Mouse (Mus musculus) left cerebral cortex, adult 8-10 months (tissue): ENCODE measurements around the gene Ldlrad3. TPM values are rescaled to one million over a fixed set of nuclear protein-coding genes. Genes with fewer than 3 reads are reported as not detected.

Source experiments
- DNase-seq, 2 experiments: peaks; one replicate each; pipeline ENCODE4 v3.0.0; 2022; ENCODE audit warnings: low spot score in 2 of 2
- total RNA-seq, 4 experiments: library from RNA; stranded (reverse); gene quantifications; 2 replicates each; pipeline ENCODE4 v1.2.4; 2022

Gene Ldlrad3
- total RNA-seq = 10 to 100 TPM; 11.3 to 12.5 (median 12.0) TPM

DNA sequence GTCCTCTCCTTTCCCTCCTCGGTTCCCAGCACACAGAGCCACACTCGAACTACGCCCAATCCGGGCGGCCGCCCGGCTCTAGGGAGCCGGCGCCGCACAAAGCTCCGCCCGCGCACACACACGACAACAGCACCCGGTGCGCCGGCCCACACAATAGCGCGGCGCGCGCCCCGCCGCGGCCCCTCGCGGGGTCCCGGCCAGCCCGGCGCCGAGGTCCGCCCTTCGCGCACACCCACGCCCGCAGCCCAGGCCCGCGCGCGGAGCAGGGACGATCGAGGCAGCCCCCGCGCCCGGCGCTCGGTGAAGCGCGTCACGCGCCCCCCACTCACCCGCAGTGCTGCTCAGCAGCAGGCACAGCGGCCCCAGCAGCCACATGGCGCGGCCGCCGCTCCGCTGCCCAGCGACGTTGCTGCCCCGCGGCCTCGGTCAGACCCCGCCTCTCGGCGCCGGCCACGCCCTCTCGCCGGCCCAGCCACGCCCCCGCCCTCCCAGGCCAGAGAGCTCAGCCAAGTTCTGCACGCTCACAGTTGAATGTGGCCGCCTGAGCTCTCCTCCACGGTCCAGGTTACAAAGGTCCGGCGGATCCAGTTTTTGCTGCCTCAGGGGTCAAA, at the start of gene Ldlrad3:
Gene Ldlrad3, minus strand, starts transcription at position 435 of the 611 bp plus-strand sequence.
- DNase-seq = peak; percentile 67 to 76

DNA sequence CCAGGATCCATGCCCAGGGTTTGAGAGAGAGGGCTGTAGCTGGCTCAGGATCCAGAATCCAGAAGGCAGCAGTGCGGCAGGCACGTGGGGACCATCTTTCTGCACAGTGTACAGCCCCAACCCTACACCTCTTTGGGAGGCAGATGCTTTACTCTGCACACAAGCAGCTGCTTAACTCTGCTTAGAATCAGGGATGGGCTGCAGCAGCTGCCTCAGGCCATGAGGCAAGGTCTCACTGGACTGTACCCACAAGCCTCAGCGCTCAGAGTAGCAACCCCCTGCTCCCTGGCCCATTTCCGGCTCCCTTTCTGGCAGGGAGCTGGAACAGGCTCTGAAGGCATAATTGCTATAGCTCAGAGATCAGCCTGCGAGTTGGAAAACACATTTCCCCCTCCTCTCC, 45.3 kb upstream of the Ldlrad3 start:
- no peak for DNase-seq

DNA sequence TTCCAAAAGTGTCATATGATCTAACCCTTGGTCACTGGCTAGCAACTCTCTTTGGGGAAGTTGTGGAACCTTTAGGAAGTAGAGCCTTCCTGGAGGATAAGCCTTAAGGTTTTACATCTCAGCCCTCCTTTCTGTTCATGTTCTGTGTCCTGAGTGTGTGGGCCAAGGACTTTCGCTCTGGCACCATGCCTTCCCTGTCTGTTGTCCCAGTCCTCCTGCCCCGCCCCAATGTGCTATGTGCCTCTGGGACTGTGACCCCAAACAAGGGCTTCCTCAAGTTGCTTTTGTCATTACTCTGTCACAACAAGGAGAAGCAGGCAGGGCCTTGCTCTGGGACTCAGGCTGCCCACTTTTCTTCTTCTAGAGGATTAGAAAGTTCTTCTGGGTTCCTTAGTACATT, 42.9 kb upstream of the Ldlrad3 start:
- DNase-seq = no peak

DNA sequence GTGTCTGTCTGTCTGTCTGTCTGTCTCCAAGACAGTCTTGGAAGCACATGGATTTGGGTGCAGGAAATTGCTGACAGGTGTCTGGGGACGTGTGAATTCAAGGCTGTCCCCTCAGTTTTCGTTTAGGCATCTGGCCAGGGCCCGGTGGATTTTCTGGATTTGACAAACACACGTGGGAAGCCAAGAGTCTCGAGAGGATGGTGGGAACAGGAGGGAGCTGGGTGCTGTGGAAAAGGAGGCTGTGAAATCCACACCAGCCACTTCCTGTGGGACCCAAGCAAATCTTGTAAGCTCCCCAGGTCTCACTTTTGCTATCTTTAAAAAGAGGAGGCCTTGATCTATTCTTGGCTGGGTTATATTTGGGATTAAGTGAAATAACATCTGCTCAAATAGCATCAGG, 42.1 kb upstream of the Ldlrad3 start:
- DNase-seq = no peak

DNA sequence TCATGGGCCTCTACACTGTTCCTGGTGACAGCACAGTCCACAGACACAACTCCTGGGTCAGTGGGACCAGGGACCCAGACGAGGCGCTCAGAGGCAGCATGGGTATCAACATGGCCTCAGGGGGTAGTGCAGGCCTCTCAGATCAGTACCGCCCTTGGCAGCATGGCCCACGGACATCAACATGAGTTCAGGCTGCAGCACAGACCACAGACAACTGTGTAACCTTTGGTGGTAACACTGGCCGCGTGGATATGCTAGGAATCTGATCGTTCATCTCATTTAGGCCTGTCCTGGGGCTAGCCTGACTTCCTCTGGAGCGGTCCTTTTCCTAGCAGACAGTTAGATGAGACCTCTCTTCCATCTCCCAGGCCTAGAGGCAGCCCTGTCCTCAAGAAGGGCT, 41.7 kb upstream of the Ldlrad3 start:
- no peak for DNase-seq

DNA sequence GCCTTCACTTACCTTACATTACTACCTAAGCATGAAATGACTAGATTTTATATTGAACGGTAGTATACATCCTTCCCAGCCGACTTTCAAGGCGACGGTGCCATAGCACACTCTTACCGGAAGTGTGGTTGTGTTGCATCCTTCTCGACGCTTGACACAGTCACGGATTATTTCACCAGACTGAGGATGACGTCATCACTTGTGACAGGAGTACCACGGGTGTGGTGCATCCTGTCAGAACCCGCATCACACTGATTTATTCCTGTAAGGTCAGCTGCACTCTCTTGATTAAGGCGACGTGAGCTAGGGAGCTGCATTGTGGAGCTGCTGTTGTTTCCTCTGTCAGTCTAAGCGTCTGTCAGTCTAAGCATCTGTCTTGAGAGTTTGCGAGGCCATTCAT, 40.1 kb upstream of the Ldlrad3 start:
- no peak for DNase-seq

DNA sequence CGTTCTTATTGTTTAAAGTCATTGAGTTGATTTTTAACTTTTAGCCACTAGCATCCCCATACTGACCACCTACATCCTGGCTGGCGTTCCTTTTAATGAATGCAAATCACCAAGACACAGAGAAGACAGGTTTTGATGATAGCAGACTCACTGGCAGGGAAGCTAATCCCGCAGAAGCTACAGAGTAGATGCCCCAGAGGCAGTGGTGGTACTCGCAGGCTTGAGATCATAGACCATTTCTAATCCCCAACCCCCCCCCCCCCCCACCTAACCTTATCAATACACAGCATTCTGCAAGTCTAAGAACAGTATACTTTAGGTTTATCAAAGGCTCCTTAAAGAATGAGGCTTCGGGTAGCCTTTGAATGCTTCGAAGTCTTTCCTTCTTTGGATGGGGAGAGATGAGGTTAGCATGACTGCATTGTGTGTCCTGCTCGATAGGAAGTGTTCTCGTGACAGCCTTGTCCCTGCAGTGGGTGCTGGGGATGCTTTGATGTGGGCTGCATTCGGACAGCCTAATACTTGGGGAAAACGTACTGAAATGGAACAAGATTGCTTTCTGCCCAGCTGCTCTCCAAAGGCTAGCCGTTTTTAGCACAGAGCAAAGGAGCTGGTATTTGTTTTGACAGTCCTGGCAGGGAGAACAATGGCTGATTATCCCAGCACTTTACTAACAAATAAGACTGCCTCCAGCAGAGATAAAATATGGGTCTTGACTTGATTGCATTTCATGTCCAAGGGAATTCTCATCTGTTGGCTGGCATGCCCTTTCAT, 37.4 kb upstream of the Ldlrad3 start:
- DNase-seq = no peak

DNA sequence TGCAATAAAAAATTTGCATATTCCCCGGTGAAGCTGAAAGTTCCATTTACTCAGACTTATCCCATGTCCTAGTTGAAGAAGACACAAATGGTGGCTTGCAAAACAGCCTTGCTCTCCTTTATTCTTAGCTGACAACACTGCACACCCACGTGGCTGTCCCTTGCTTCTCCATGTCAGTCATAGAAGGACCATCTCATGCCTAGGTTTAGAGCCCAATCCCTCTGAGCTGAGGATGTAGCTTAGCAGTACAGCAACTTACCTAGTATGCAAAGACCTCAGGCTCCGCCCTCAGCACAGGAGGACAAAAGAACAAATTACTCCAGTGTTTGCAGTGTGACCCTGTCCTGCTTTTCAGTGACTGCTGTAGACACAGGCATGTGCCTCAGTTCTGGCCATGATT, 36.6 kb upstream of the Ldlrad3 start:
- no peak for DNase-seq

DNA sequence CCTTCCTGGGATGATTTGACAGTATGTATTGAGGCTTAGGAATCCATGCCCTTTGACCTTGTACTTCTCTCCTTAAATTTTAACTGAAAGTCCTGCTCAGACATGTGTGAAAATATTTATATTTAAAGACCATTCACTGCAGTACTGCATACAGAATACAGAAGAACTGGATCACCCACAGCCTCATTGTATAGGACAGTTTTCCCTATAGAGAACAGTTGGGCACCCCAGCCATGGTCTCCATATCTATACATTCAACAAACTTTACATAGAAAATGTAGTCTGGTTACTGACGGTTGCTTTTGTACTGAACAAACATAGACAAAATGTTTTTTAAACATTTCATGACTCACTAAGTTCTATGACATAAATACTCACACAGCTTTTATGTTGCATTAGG, 30.6 kb upstream of the Ldlrad3 start:
- no peak for DNase-seq

DNA sequence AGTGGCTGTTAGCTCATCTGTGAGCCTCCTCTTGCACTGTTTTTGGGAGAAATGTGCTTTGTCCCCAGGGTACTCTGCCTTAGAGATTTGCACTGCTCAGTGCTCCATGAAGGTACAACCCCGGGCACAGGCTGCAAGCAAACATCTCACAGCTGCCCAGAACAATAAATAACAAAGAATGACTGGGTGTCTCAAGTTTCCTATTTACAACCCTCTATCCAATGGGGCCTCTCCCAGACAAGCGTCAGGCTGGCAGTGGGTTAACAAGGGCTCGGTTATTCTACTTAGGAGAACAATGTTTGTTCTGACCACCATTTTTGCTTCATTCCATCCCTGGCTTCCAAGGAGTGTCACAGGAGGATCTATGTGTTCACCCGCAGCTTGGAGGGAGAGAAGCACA, 25.9 kb upstream of the Ldlrad3 start:
- no peak for DNase-seq

DNA sequence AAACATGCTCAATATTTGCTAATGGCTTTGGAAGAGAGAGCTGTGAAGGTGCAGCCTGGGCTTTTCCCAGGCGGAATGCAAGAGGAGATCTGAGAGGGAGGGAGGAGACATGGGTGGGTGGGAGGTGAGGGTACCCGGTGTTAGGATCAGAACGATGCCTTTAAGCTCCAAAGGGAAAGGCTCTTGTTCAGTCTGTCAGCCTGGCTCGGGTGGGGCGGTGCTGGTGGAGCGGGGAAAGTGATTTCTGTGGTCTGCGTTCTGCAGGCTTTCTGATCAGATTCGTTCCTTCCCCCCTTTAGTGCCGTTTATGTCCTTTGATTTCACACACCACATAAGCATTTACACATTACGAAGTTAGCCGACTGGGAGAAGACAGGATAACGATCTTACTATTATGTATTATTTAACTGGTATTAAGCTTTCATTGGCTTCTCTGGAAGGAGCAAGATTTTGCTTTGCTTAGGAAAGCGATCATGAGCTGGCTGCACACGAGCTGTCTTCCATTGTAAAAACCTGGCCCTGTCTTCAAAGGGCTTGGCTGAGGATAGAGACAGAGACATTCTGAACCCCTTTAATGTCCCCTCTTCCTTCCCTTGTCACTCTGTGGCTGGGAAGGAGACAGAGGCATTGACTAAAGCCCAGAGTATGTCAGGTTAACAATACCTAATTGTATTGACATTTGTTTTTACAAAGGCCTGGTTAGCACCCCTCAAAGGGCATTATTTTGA, 19.7 kb upstream of the Ldlrad3 start:
- no peak for DNase-seq

DNA sequence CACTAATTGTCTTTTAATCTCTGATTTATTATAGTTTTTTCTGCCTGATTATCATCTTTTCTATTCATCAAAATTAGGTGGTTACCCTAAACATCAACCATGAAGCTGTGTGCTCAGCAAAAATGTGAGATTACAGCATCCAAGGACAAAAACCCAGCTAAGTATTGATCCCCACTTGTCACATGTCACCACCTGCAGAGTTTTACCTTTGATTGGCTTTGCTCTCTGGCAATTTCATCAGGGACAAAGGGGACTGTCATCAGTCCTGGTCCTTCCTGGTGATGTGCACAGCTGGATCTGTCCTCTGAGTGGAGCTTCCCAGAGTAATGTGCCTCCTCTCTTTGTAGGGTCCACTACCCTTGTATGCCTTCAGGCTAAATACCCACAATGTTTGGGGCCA, 17.3 kb upstream of the Ldlrad3 start:
- no peak for DNase-seq

DNA sequence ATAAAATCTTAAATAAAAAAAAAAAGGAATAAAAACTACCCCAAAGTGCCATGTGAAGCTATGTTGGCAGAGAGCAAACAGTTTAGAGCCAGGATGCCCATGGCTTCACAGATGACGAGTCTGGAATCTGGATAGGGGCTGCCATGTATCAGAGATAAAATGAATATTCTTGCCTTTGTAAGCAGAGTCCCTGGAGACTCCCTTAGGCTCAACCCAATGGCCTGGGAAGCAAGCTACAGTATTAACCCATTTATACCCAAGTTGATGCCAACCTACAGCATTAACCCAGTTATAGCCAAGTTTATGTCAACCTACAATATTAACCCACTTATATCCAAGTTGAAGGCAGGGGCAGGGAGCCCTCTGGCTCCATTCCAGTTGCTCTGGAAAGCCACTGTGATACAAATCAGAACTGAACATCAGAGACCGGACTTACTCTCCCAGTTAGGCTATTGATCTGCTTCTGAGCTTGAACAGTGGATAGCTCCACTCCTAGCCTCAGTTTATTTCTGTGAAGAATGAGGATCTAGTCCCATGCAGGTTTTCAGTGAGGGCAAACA, 16.1 kb upstream of the Ldlrad3 start:
- no peak for DNase-seq

DNA sequence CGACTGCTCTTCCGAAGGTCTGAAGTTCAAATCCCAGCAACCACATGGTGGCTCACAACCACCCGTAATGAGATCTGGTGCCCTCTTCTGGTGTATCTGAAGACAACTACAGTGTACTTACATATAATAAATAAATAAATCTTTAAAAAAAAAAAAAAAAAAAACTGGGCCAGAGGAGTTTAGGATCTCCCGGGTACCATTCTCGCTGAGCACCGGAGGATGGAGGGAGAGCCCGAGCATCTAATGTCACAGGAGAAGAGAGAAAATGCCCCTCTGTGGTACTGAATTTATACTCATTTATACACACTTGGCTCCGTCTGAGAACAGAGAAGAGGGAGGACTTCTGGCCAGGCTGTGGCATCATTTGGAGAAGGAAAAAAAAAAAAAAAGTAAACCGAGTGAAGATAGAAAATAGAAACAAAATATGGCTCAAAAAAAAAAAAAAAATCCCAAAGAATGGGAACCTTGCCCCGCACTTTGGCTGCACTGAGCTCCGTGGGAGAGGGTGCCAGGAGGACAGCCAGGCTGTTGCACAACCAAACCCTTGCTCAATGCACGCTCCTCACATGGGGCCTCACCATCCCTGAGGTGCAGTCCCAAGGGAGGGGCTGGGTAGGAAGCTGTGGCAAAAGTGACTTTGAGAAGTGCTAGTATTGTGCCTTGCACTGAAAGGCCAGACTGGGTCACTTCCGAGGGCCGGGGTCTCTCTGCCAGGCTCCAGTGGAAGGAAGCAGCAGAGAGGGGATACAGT, 15.2 kb upstream of the Ldlrad3 start:
- peak in 1 of 2 experiments; percentile 18 for DNase-seq

DNA sequence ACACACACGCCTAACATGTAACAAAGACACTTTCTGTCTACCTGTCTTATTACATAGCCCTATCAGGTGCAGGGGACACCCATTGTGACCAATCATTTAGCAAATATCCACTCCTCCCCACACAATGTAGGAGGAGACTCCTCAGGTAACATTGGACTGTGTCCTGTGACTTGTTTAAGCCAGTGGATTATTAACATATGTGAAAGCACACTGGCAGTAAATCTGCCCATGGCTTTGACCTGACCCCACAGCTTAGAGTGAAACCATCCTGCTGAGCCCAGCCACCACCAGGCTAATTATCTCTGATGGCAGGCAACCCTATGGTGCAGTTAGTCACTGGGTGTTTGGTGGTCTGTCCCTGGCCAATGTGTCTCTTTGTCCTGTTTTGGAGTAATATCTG, 11.1 kb upstream of the Ldlrad3 start:
- no peak for DNase-seq

DNA sequence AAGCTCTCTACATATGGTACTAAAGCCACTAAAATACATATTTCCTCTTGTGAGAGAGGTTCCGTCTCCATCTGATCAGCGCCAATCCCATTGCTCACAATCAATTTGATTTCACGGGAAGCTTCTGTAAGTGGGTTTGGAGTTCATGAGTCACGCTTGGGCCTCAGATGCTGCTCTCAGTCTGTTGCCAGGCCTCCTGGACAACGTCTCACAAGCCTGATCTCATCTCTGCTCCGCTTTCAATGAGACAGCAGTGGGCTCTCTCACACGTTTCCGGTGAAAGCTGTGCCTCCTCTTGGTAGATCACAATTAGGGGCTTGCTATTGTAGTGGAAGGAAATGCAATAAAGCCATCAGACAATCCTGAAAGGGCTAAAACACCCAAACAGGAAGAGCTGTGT, 10.5 kb upstream of the Ldlrad3 start:
- no peak for DNase-seq

DNA sequence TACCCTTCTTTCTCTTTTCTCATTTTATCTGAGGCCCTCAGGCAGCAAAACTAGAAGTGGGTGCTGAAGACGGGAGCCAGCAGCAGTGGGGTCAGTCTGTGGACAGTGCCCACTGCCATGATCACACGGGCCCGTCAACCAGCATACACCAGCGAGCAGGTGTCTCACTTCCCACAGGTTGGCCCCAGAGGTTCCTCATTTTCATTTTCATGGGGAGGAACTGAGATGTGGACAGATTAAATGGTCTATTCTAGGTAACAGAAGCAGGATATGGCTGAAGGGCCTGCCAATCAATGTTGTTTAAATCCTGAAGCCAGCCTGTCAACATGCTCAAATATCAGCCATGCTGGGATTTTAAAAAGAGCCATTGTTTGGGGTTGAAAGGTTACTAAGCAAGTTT, 9.3 kb upstream of the Ldlrad3 start:
- no peak for DNase-seq

DNA sequence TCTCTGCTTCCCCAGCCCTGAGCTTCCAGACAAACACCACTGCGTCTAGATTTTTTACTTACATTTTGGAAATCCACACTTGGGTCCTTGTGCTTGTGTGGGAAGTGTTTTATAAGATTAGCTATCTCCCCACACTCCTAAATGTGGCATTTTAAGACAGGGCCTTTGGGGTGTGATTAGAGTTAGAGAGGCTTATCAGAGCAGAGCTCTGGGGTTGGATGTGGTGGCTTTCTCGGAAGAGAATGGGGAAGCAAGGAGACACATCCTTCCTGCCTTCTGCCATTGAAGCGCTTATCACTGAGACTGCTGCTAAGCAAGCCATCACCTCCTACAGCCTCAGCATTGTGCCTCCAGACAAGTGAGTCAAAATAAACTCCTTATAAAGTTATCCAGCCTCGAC, 8.1 kb upstream of the Ldlrad3 start:
- no peak for DNase-seq

DNA sequence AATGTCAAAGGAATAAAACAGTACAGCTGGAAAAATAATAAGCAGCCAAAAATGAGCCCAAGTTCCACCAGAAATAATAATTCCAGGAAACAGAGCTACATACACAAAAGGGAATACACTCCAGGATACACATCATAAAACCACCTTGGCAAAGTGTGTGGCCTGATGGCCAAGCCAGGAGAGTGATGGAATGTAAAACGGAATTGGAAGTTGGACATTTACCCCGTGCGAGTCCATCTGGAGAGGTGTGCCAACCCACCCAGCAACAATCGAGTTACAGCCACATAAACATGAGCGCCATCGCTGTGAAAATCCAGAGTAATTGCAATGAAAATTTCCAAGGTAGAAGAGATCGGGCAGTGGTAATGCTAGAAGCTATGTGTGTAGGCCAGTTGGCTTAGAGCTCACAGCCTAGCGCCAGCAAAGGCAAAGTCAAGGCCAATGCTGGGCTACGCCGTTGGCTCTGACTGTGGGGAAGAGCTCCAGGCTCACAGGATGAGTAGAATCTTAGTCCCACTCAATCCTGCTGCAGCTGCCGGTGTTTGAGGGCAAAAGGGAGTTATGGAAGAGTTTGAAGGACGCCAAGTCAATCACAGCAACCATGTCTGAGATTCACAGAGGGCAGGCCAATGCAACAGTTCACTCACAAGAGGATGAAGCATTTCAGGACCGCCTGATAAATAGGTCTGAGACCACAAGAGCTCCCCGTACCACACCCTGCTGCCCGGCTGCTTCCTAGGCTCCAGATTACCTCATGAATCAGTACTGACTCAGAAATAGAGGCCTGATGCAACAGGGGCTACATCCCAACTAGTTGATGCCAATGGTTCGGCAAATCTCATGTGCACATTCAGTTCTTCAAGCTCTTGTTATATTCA, 7.0 kb upstream of the Ldlrad3 start:
- no peak for DNase-seq

DNA sequence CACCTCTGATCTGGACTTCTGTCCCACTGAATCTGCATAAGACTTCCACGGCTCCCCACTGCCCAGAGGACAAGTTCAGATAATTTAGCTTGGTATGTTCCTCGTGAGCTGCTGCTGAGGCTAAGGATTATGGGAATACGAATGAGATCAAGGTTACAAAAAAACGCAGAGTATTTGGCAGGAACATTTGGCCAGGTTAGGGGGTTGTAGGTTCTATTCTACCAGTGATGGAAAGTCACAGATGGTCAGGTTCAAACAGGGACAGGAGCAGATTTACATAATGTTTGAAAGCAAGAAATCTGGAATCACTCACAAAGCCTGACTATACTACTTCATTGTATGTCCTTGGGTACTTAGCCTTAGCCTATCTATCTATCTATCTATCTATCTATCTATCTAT, 5.6 kb upstream of the Ldlrad3 start:
- DNase-seq = no peak

DNA sequence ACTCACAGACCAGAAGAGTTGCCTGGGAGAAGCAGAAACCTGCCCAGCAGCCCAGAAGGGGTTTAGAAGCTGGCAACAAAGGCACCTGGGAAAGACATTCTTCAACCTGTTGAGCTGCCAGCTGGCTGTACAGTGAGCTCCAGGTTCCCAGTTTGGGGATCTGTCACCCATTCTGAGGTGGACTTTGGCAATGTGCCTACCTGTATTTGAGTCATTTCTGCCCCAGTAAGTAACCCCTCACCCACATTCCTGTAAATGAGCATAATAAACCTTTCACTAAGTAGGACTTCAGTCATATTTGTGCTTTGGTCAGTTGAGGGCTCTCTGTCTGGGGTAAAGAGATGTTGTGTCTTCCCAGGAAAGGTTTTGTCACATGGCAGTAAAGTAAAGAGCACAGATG, 4.8 kb upstream of the Ldlrad3 start:
- DNase-seq = no peak
